Mouse (Mus musculus) ES-Bruce4 (cell line): ENCODE data around the gene Abcc4. TPM values are rescaled to one million over a fixed set of nuclear protein-coding genes. Genes with fewer than 3 reads are reported as not detected.
A peak's percentile ranks its signal among the peaks of the same experiment; 100 is the strongest.

Experiments used
- H3K27ac ChIP-seq: 2 replicates; pipeline ENCODE4 v1.5.1; 2012; ENCODE audit warnings: low read length, inconsistent platforms; ENCODE audit not compliant: insufficient read depth
- H3K27me3 ChIP-seq: 2 replicates; pipeline ENCODE4 v1.6.1; 2012; ENCODE audit warnings: mild to moderate bottlenecking, low read length, inconsistent platforms; ENCODE audit not compliant: control insufficient read depth, poor library complexity, insufficient read depth, severe bottlenecking
- H3K36me3 ChIP-seq: 2 replicates; pipeline ENCODE4 v1.6.1; 2012; ENCODE audit warnings: inconsistent platforms, mild to moderate bottlenecking, low read length, moderate library complexity; ENCODE audit not compliant: control insufficient read depth, poor library complexity, insufficient read depth, severe bottlenecking
- H3K4me1 ChIP-seq: one replicate; pipeline ENCODE4 v1.8.1; 2011; ENCODE audit warnings: low read length; ENCODE audit not compliant: control insufficient read depth, insufficient read depth
- H3K4me3 ChIP-seq: 2 replicates; pipeline ENCODE4 v1.5.1; 2011; ENCODE audit warnings: low read depth, mild to moderate bottlenecking, low read length
- H3K9ac ChIP-seq: 2 replicates; pipeline ENCODE4 v1.6.1; 2012; ENCODE audit warnings: low read depth, mild to moderate bottlenecking, inconsistent platforms; ENCODE audit not compliant: poor library complexity, severe bottlenecking
- H3K9me3 ChIP-seq: replicated peaks from 2 replicates; pipeline ENCODE4 v1.6.1; 2012; ENCODE audit warnings: mild to moderate bottlenecking, low read length, inconsistent platforms; ENCODE audit not compliant: control insufficient read depth, poor library complexity, insufficient read depth, severe bottlenecking
- CTCF ChIP-seq: IDR thresholded peaks from one replicate; pipeline ENCODE4 v1.8.1; 2011; ENCODE audit warnings: low read depth, low read length
- EP300 ChIP-seq: IDR thresholded peaks from 2 replicates; pipeline ENCODE4 v1.6.1; 2011; ENCODE audit warnings: low read depth, low read length; ENCODE audit not compliant: insufficient read depth
- POLR2A ChIP-seq: IDR thresholded peaks from one replicate; pipeline ENCODE4 v1.8.1; 2011; ENCODE audit warnings: low read length; ENCODE audit not compliant: insufficient read depth
- polyA plus RNA-seq: library from polyadenylated mRNA; stranded (reverse); fragments of >200 nt; gene quantifications from 2 replicates; pipeline ENCODE4 v1.2.4, GENCODE M21; 2011; ENCODE audit warnings: low read depth; ENCODE audit not compliant: missing spikeins, insufficient read depth, insufficient read length

The Abcc4 gene
- polyA plus RNA-seq, 1 experiment: 32.2 TPM

- H3K9ac ChIP-seq: no peak overlapping the region
- H3K27ac ChIP-seq: no peak overlapping the region
- H3K4me3 ChIP-seq: no peak overlapping the region
- TF ChIP-seq EP300 (no peak), CTCF (peak; percentile 16), POLR2A (no peak)
- no peaks in the 10 kb centered on the region for H3K27me3 ChIP-seq
- H3K36me3 ChIP-seq: peaks cover 10% of the 10 kb centered on the region
- no peaks in the 10 kb centered on the region for H3K9me3 ChIP-seq
- no peaks in the 10 kb centered on the region for H3K4me1 ChIP-seq
These were observed 89.2 kb downstream of the Abcc4 start for GRCm38 (mm10) chr14:118616698-118617311.

GRCm38 (mm10) chr14:118613734-118614133 lies 92.3 kb downstream of the Abcc4 start:
- no peak overlapping the region for H3K9ac ChIP-seq
- TF ChIP-seq CTCF: no peak
- no peak for TF ChIP-seq EP300
- no peak for TF ChIP-seq POLR2A
- H3K9me3 ChIP-seq: no peaks in the 10 kb centered on the region
- no peak overlapping the region for H3K27ac ChIP-seq
- H3K4me3 ChIP-seq: no peak overlapping the region
- H3K36me3 ChIP-seq: peaks cover 19% of the 10 kb centered on the region
- no peaks in the 10 kb centered on the region for H3K27me3 ChIP-seq
- H3K4me1 ChIP-seq: no peaks in the 10 kb centered on the region

GRCm38 (mm10) chr14:118611714-118612113 lies 94.3 kb downstream of the Abcc4 start:
- Histone ChIP-seq H3K4me3 (no peak overlapping the region), H3K36me3 (peaks cover 15% of the 10 kb centered on the region), H3K4me1 (no peaks in the 10 kb centered on the region), H3K9me3 (no peaks in the 10 kb centered on the region), H3K27me3 (no peaks in the 10 kb centered on the region), H3K27ac (no peak overlapping the region), H3K9ac (no peak overlapping the region)
- TF ChIP-seq POLR2A: no peak
- TF ChIP-seq CTCF: no peak
- no peak for TF ChIP-seq EP300

GRCm38 (mm10) chr14:118610786-118611185 lies 95.2 kb downstream of the Abcc4 start:
- H3K36me3 ChIP-seq: peaks cover 18% of the 10 kb centered on the region
- H3K4me1 ChIP-seq: no peaks in the 10 kb centered on the region
- H3K27ac ChIP-seq: no peak overlapping the region
- no peak overlapping the region for H3K9ac ChIP-seq
- no peak overlapping the region for H3K4me3 ChIP-seq
- H3K27me3 ChIP-seq: no peaks in the 10 kb centered on the region
- no peak for TF ChIP-seq EP300
- TF ChIP-seq POLR2A: no peak
- TF ChIP-seq CTCF: no peak
- no peaks in the 10 kb centered on the region for H3K9me3 ChIP-seq

- Histone ChIP-seq H3K9me3 (no peaks in the 10 kb centered on the region), H3K27ac (no peak overlapping the region), H3K27me3 (no peaks in the 10 kb centered on the region), H3K4me3 (no peak overlapping the region), H3K9ac (no peak overlapping the region), H3K36me3 (peaks cover 14% of the 10 kb centered on the region), H3K4me1 (no peaks in the 10 kb centered on the region)
- no peak for TF ChIP-seq CTCF
- no peak for TF ChIP-seq POLR2A
- no peak for TF ChIP-seq EP300
These were observed 97.1 kb downstream of the Abcc4 start for GRCm38 (mm10) chr14:118608816-118609465.

GRCm38 (mm10) chr14:118608317-118608716 lies 97.7 kb downstream of the Abcc4 start:
- TF ChIP-seq POLR2A: no peak
- no peak for TF ChIP-seq CTCF
- TF ChIP-seq EP300: no peak
- H3K27ac ChIP-seq: no peak overlapping the region

More at GRCm38 (mm10) chr14:118608317-118608716, 97.7 kb downstream of the Abcc4 start:
- no peaks in the 10 kb centered on the region for H3K9me3 ChIP-seq
- no peaks in the 10 kb centered on the region for H3K27me3 ChIP-seq
- no peaks in the 10 kb centered on the region for H3K4me1 ChIP-seq
- no peak overlapping the region for H3K9ac ChIP-seq
- no peak overlapping the region for H3K4me3 ChIP-seq
- H3K36me3 ChIP-seq: peaks cover 20% of the 10 kb centered on the region
